Mouse (Mus musculus) hindbrain, embryonic 10.5 days (tissue): ENCODE results near the gene Ints14. TPM values are rescaled to one million over a fixed set of nuclear protein-coding genes. Genes with fewer than 3 reads are reported as not detected.

Experiments
- DNase-seq: peaks from one replicate; pipeline ENCODE4 v3.0.0-alpha.2; 2017; ENCODE audit warnings: low spot score
- H3K27ac ChIP-seq: fragments of 300-500 bp; sonication (generic); 2 replicates; pipeline ENCODE4 v1.5.1; 2016; ENCODE audit warnings: mild to moderate bottlenecking, moderate library complexity
- H3K27me3 ChIP-seq: fragments of 300-500 bp; sonication (generic); 2 replicates; pipeline ENCODE4 v1.6.1; 2016; ENCODE audit warnings: mild to moderate bottlenecking; ENCODE audit not compliant: poor library complexity, insufficient read depth, severe bottlenecking
- H3K36me3 ChIP-seq: fragments of 300-500 bp; sonication (generic); 2 replicates; pipeline ENCODE4 v1.6.1; 2016; ENCODE audit warnings: mild to moderate bottlenecking, moderate library complexity
- H3K4me1 ChIP-seq: fragments of 300-500 bp; sonication (generic); replicated peaks from 2 replicates; pipeline ENCODE4 v1.6.1; 2016; ENCODE audit warnings: mild to moderate bottlenecking
- H3K4me3 ChIP-seq: fragments of 300-500 bp; sonication (generic); 2 replicates; pipeline ENCODE4 v1.5.1; 2016; ENCODE audit warnings: mild to moderate bottlenecking, moderate library complexity
- H3K9me3 ChIP-seq: fragments of 300-500 bp; sonication (generic); 2 replicates; pipeline ENCODE4 v1.6.1; 2016; ENCODE audit warnings: mild to moderate bottlenecking, moderate library complexity
- WGBS: fragments of 180-500 bp; shearing (Covaris S2); methylation state at CpG from one replicate; pipeline ENCODE4 v1.1.7; 2016; 5-methylcytosine and 5-hydroxymethylcytosine counted together
- polyA plus RNA-seq: library from polyadenylated mRNA; unstranded; fragments of >200 nt; fragmentation: Nextera tagmentation; extraction: Ambion mirVana; gene quantifications from 2 replicates; pipeline ENCODE4 v1.2.1, GENCODE M21; 2016

The Ints14 gene
- polyA plus RNA-seq, 1 experiment from 2014 or later, result 64.9 TPM

DNA sequence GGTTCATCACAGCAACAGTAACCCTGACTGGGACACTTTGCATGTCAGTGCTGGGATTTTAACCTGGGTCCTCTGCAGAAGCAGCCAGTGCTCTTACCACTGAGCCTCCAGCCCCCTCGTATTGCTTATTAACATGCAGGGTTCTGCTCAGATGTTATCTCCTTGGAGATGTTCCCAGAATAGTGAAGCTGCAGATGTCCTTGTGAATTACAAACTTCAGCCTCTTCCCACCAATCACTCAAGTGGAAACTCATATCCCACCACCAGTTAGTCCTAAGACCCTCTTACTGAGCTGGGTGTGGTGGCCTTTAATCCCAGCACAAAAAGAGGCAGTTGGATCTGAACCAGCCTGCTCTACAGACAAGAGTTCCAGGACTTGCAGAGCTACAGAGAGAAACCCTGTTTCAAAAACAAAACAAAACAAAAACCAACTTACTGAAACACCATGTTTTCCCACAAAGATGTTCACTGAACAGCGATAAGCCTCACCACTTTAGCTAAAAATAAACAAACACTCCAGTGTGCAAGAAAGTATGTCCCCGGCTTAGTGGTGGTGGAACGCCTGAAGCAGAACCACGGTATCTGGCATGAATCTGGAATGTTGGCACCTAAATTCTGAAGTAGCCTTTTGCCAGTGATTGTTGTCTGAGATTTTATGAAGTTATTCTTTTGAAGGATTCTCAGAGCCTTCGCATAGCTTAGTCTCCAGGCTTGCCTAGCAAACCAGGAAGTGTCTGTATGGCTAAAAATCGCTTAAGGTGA is 54.9 kb downstream of the Ints14 start:
- Histone ChIP-seq H3K27me3 (no peaks in the 10 kb centered on the region), H3K27ac (no peak overlapping the region), H3K4me1 (peaks cover 50% of the 10 kb centered on the region), H3K4me3 (no peak overlapping the region), H3K36me3 (peaks cover 4% of the 10 kb centered on the region), H3K9me3 (no peaks in the 10 kb centered on the region)
- 87% methylated on average over 7 of the region's 7 CpGs for WGBS
- DNase-seq, result no peak

GRCm38 (mm10) chr9:65016241-65016977 is 55.7 kb downstream of the Ints14 start:
- 82% methylated on average over 4 of the region's 4 CpGs for WGBS
- no peak overlapping the region for H3K4me3 ChIP-seq
- H3K36me3 ChIP-seq, result 0 out of 2 replicates have a peak, but pooled peaks cover 2% of the 10 kb centered on the region
- H3K27me3 ChIP-seq, result no peaks in the 10 kb centered on the region
- no peaks in the 10 kb centered on the region for H3K9me3 ChIP-seq
- DNase-seq, result no peak
- peak overlapping the region; percentile 29; the same call in 1 of the 2 replicates for H3K27ac ChIP-seq
- H3K4me1 ChIP-seq, result peaks cover 57% of the 10 kb centered on the region

DNA sequence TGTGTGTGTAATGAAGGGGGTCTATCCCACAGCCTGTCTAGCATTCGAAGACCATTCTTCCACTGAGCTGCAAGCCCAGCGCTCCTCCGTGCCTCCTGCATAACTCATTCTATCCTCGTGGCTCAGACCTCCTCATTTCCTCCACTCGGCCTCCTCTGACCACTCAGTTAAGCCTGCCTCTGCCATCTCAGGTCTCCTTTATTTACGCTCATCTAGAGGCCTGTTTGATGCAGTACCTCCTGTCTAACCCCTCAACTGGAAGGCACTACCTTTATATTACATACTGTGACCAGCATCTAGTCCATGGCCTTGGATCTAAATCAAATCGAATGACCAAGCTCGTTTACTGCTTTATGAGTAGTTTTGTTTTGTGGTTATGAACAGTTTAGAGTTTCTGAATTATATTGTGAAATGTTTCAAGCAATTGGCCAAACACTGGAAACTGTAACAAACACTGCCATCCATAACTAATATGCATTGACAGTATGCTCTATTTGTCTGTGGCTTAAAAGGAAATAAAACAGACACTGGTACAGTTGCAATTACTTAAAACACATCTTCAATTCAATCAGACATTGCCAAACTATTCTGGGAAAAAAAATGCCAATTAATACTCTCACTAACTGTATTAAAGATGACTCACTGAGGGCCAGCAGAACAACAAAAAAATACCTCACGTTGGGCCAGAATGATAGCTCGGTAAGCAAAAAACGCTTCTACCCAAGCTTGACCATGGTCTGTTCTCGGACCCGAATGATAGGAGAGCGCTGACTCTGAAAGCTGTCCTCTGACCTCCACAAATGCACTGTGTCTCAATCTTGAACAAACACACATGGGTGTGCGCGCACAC is 56.5 kb downstream of the Ints14 start:
- Histone ChIP-seq H3K27ac (0 out of 2 replicates have a peak overlapping the region, but pooled peaks have one; percentile 29), H3K27me3 (no peaks in the 10 kb centered on the region), H3K4me1 (peaks cover 64% of the 10 kb centered on the region), H3K9me3 (no peaks in the 10 kb centered on the region), H3K36me3 (0 out of 2 replicates have a peak, but pooled peaks cover 2% of the 10 kb centered on the region), H3K4me3 (no peak overlapping the region)
- no peak for DNase-seq
- 90% methylated on average over 16 of the region's 16 CpGs for whole genome bisulfite sequencing

- Histone ChIP-seq H3K9me3 (no peaks in the 10 kb centered on the region), H3K36me3 (0 out of 2 replicates have a peak, but pooled peaks cover 2% of the 10 kb centered on the region), H3K27me3 (no peaks in the 10 kb centered on the region), H3K4me3 (no peak overlapping the region), H3K4me1 (peaks cover 69% of the 10 kb centered on the region), H3K27ac (no peak overlapping the region)
- WGBS, result 92% methylated on average over 4 of the region's 4 CpGs
- no peak for DNase-seq
Measured at GRCm38 (mm10) chr9:65017896-65018295, 57.2 kb downstream of the Ints14 start.

DNA sequence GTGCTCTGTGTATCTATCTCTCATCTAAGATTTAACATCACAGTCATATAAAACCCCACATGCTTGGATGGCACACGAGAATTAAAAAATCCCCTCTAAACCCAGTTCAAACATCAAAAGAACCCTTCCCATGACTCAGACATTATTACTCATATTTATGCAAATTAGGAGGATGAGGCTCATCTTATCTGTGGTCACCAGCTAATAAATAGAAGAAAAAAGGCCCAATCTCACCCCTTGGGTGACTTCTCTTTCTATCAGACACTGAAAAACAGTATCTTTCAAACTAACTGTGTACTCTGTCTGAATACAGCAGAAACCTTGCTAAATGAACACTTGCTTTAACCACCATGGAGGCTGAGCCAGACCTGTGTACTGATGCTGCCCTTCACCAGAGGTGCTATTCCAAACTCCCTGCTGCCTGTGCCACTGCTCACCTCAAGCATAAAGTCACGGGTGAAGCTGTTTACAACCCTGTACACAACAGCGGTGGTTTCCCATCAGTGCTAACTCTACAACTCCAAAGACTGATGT is 58.0 kb downstream of the Ints14 start:
- Histone ChIP-seq H3K9me3 (no peaks in the 10 kb centered on the region), H3K4me3 (no peak overlapping the region; the same call in 1 of the 2 replicates), H3K27ac (no peak overlapping the region), H3K36me3 (0 out of 2 replicates have a peak, but pooled peaks cover 2% of the 10 kb centered on the region), H3K27me3 (no peaks in the 10 kb centered on the region), H3K4me1 (peaks cover 69% of the 10 kb centered on the region)
- 87% methylated on average over 3 of the region's 3 CpGs for WGBS
- DNase-seq, result no peak

DNA sequence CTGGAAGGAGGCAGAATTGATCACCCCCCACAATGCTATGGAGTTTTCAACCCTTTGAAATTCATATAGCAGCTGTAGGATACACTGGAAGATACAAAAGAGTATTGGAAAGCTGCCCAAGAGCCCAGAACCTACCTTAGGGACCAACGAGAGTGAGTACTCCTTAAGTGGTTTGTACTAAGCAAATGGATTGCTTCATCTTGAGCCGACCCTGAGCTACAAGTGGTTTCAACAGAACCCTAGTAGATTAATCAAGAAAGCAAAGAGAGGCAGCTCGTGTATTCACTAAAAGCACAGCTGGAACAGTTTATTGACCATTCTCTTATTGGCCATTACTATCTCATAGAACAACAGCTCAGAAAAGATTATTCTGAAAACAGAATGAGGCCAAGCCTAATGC is 58.4 kb downstream of the Ints14 start:
- H3K9me3 ChIP-seq, result no peaks in the 10 kb centered on the region
- no peak overlapping the region for H3K4me3 ChIP-seq
- DNase-seq, result no peak
- H3K27ac ChIP-seq, result no peak overlapping the region
- no peaks in the 10 kb centered on the region for H3K27me3 ChIP-seq
- 72% methylated on average over 3 of the region's 3 CpGs for WGBS
- H3K36me3 ChIP-seq, result 0 out of 2 replicates have a peak, but pooled peaks cover 2% of the 10 kb centered on the region
- H3K4me1 ChIP-seq, result peaks cover 69% of the 10 kb centered on the region

DNA sequence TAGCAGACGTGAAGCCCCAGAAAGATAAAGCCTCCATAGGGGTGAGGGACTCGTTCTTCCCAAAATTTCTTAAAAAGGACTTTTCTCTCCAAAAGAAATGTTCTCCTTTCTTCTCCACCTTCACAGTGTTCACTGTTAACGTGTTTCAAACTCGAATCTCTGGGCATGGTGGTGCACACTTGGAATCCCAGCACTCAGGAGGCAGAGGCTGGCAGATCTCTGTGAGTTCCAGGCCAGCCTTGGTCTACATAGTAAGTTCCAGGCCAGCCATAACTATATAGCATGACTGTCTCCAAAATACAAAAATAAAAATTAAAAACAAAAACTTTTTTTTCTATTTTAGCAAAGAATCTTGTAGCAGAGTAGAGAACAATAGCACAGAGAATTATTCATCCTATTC is 59.4 kb downstream of the Ints14 start:
- H3K27me3 ChIP-seq, result no peaks in the 10 kb centered on the region
- WGBS, result 82% methylated on average over 4 of the region's 4 CpGs
- no peak for DNase-seq
- no peak overlapping the region for H3K27ac ChIP-seq
- peaks cover 69% of the 10 kb centered on the region for H3K4me1 ChIP-seq
- H3K9me3 ChIP-seq, result no peaks in the 10 kb centered on the region
- H3K4me3 ChIP-seq, result peak overlapping the region; percentile 99
- no peaks in the 10 kb centered on the region for H3K36me3 ChIP-seq

DNA sequence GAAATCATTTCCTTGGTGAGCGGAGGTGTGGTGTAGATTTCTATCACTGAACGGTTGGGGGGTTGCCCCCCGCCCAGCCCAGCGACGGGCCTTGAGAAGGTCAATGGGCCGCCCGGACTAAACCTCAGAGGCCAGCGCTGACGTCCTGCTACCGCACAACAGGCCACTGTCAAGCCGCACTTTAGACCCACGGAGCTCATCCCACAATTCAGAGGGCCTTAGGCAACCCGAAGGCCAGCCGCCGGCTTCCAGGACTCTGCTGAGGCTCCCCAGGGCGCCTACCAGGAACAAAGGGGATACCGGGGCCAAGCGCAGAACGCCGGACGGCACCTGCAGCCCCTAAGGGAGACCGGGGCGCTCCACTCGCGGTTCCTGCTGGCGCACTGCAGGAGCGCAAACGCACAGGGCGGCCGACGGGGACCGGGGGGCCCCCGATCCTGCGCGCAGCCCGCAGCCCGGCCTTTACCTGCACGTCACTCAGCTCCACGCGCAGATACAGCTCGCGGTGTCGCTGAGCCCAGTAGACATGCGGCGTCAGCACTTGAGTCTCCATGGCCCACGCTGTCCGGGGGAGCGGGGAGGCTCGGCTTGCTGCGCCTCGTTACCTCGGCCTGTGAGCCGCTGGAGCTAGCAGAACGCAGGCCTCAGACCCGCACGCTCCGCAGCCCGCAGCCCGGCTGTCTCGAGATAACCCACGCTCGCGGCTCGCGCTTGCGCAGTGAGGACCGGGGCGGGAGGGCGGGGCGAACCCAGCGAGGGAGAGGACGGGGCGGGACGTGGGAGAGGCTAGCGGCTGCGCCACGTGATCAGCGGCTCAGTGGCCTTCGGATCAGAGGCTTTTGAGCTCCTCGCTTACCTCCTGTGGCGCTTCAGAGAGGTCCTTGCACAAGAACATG is 60.5 kb downstream of the Ints14 start, which contains the start of gene Hacd3:
Gene Hacd3 (minus strand): TSS at position 703 of the 896 bp plus-strand sequence.
- Histone ChIP-seq H3K36me3 (no peaks in the 10 kb centered on the region), H3K9me3 (no peaks in the 10 kb centered on the region), H3K4me1 (peaks cover 60% of the 10 kb centered on the region), H3K27ac (peak within 1 kb of the TSS; percentile 97), H3K4me3 (peak within 1 kb of the TSS; percentile 99), H3K27me3 (no peaks in the 10 kb centered on the region)
- WGBS, result under 1% methylated on average over 81 of the region's 81 CpGs
- peak; percentile 95 for DNase-seq

DNA sequence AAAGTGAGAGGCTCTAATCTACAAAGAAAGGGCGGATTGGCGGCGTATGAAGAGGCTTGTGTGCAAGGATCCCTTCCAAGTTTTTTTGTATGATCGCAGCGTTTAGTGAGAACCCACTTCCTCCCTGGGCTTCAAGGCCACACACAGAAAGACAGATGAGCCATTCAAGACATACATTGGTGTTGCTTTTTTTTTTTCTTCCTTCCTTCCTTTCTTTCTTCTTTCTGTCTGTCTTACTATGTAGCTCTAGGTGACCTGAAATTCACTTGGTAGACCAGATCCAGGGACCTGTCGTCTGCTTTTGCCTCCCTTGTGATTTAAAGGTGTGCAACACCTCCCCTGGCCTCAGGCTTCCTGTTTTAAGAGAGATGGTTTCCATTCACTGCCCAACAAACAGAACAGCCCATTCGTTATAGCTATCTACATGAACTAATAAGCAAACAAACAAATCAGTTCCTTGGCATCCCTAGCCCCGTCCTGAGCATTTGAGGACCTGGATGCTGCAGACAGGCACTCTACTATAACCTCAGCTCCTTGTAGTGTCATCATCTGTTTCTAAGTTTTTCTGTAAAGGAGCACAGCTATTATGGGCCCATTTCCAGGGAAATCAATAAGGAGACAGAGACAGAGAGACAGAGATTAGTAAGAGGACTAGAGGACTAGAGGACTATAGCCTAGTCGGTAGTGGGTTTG is 61.3 kb downstream of the Ints14 start:
- WGBS, result 27% methylated on average over 9 of the region's 9 CpGs
- DNase-seq, result no peak
- Histone ChIP-seq H3K4me3 (peak overlapping the region; percentile 99), H3K36me3 (no peaks in the 10 kb centered on the region), H3K27ac (peak overlapping the region; percentile 97), H3K9me3 (no peaks in the 10 kb centered on the region), H3K4me1 (peaks cover 52% of the 10 kb centered on the region), H3K27me3 (no peaks in the 10 kb centered on the region)

GRCm38 (mm10) chr9:65022580-65023135 is 62.0 kb downstream of the Ints14 start:
- 95% methylated on average over 4 of the region's 4 CpGs for WGBS
- Histone ChIP-seq H3K36me3 (no peaks in the 10 kb centered on the region), H3K27ac (no peak overlapping the region), H3K4me3 (no peak overlapping the region), H3K9me3 (no peaks in the 10 kb centered on the region), H3K27me3 (no peaks in the 10 kb centered on the region), H3K4me1 (peaks cover 48% of the 10 kb centered on the region)
- no peak for DNase-seq

- Histone ChIP-seq H3K27ac (no peak overlapping the region), H3K4me1 (peaks cover 42% of the 10 kb centered on the region), H3K36me3 (no peaks in the 10 kb centered on the region), H3K9me3 (no peaks in the 10 kb centered on the region), H3K4me3 (no peak overlapping the region), H3K27me3 (no peaks in the 10 kb centered on the region)
- DNase-seq, result no peak
- 95% methylated on average over 3 of the region's 3 CpGs for WGBS
Measured at GRCm38 (mm10) chr9:65023447-65023846, 62.7 kb downstream of the Ints14 start.
